Mouse (Mus musculus) heart, adult 10 weeks (tissue): ENCODE results near the gene Fam168b. TPM values are rescaled to one million over a fixed set of nuclear protein-coding genes. Genes with fewer than 3 reads are reported as not detected.

Experiments
- polyA plus RNA-seq: library from polyadenylated mRNA; stranded (reverse); fragments of 350-450 nt; fragmentation: Illumina TruSeq; extraction: RNeasy Lipid Tissue Mini Kit (QIAGEN cat#74804); gene quantifications from one replicate; pipeline ENCODE4 v1.2.3, GENCODE M21; 2014; ENCODE audit warnings: low read depth, low replicate concordance

The Fam168b gene
- polyA plus RNA-seq, result 37.2 TPM

GRCm38 (mm10) chr1:34842887-34843618 is at the start of gene Fam168b:
Fam168b (minus strand) TSS chr1:34843065.

GRCm38 (mm10) chr1:34849745-34850342 is 7.0 kb upstream of the Fam168b start, which contains the start of gene Plekhb2:
Plekhb2 (plus strand) TSS chr1:34849976.

Other genes starting within 250 kb of the Fam168b start
- 79.2 TPM for gene Plekhb2, start 6.9 kb upstream of the Fam168b start, polyA plus RNA-seq